Mouse (Mus musculus): ENCODE results near the gene Gm9887. TPM values are rescaled to one million over a fixed set of nuclear protein-coding genes. Genes with fewer than 3 reads are reported as not detected.
A peak's percentile ranks its signal among the peaks of the same experiment; 100 is the strongest.

Gene Gm9887
- not detected for total RNA-seq (2021)

DNA sequence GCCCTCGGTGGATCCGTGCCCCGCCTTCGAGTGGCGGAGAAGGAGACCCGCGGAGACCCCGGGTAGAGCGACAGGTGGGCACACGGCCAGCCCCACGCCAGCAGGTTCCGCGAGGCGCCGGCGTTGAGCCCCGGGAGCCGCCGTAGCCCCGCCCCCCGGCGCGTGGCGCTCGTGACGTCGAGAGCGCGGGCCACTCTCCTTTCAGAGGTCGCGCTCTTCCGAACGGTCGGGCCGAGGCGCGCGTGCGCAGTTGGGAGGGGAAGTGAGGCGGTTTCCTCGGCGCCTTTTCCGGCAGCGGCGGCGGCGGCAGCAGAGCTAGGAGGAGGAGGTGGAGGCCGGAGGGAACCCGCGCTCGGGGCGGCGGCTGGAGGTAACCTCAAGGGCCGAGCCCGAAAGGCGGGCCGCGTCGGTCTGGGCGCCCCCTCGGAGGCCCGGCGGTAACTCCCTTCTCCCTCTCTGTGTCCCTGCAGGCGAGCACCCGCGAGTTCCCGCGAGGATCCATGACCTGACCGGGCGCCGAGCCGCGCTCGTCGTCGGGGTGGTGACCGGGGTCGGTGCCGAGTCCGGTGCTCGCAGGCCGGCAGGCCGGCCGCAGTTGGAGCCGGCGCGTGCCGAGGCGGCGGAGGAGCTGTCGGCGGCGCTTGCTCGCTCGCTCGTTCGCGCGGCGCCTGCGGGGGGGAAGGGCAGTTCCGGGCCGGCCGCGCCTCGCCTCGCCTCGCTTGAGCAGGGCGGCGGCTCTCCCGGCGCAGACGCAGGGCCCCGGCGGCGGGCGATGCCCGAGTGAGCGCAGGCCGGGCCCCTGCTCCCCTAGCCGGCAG is at the start of gene Gm9887, which contains the start of gene Arf6:
Gene Gm9887 (minus strand): TSS at position 605 of the 818 bp plus-strand sequence.
Gene Arf6 (plus strand): TSS at position 297 of the 818 bp plus-strand sequence.
- intact Hi-C loops (cut with DNase I) = loop anchor here (1.0 to 5.0 kb wide), 5 partner anchors 51 to 309 kb away; partner anchors contain the start of gene Sos2
- peak; percentile 99 to 100 for DNase-seq

- intact Hi-C loops (cut with DNase I) = no loop called here
- no peak for DNase-seq
Measured at GRCm38 (mm10) chr12:69420716-69421115, 48.5 kb upstream of the Gm9887 start.

GRCm38 (mm10) chr12:69419606-69420005 is 47.3 kb upstream of the Gm9887 start:
- intact Hi-C loops (cut with DNase I) = no loop called here
- no peak for DNase-seq

DNA sequence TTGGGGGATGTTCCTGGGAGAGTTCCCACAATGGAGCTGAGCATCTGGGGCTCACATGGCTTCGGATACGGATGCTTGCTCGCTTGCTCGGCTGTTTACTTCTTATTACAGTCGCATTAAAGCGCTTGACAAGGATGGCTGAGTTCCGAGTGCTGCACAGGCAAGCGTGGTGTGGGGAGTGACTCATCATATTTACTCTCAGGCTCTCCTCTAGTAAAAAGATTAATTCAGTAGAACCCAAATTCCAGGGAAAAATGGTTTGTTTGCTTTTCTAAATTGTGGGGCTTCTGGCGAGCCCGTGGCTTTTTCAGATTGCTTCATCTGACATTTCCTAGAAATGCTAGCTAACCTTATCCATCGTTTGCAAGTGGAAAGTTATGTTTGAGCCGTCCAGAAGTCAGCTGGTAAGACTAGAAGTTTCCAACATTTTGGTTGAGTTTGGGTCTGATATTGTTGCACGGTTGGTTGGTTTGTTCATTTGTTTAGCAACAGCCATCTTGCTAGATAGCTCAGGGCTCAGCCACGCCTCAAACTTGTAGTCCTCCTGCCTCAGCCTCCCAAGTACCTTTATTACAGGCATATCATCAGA is 46.9 kb upstream of the Gm9887 start:
- DNase-seq = no peak
- intact Hi-C loops (cut with DNase I) = no loop called here

DNA sequence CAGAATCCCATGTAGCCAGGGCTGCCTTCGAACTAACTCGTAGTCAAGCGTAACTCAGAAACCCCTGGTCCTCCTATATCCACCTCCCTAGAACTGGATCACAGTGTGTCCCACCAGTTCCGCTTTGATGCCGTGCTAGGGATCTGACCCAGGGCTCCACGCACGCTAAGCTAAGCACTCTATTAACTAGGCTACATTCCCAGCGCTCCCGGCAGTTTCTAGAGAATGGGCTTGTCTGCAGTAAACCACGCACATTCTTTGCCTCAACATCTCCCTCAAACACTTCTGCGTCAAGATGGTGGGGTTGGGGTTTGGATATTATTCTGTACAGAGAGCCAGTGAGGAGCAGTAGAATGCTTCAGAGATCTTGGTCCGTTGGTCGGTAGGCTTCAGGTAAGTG is 46.3 kb upstream of the Gm9887 start:
- no peak for DNase-seq
- intact Hi-C loops (cut with DNase I) = no loop called here

- no peak for DNase-seq
- intact Hi-C loops (cut with DNase I) = no loop called here
Measured at GRCm38 (mm10) chr12:69417701-69418291, 45.5 kb upstream of the Gm9887 start.

DNA sequence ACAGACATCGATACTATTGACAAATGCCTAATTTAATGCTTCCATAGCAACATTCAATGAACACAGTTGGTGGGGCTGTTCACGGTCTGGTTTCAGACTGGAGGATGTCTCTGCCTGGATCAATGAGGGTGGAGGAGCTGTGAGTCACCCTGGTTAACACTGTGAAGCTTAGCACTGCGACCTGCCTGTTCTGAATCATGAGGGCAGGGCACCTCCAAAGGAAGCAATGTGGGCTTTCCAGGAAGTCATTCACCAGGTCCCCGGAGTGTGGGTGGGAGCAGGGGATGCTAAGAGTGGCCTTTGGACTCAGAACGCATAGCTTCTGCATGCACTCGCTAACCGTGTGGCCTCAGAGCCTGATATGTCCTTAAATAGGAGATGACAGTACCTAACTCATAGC is 44.5 kb upstream of the Gm9887 start:
- intact Hi-C loops (cut with DNase I) = no loop called here

DNA sequence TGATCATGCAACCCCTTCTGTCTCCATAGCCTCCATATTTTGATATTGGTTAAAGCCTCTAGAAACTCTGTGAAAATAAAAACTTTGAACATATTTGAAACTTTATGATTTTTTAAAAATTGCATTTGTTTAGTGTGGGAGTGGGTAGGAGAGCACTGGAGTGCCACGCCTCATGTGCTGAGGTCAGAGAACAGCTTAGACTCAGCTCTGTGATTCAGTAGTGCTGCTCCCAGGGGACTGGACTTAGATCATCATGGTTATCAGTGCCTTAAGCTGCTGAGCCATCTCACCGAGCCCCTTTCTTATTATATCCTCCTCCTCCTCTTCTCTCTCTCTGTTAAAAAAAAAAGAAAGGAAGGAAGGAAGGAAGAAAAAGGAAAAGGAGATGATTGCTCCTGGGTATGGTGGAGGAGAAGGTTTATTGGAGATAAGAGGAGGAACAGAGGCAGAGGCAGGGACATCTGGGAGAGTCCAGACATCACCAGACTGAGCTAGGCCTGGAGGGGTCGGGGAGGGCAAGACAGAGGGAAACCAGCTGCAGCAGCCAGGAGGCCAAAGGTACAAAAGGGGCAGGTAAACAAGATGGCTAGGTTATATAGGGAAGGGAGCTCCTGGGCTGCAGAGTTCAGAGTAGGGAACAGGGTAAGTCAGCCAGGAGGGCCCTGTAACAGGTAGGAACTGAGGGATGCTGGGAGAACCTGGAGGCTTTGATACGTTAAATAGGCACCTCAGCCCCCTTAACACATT is 42.7 kb upstream of the Gm9887 start:
- no peak for DNase-seq
- intact Hi-C loops (cut with DNase I) = no loop called here

More for the DNA sequence above, 44.5 kb upstream of the Gm9887 start:
- DNase-seq = no peak

- no peak for DNase-seq
Measured at GRCm38 (mm10) chr12:69413303-69413702, 41.0 kb upstream of the Gm9887 start.

GRCm38 (mm10) chr12:69411936-69412335 is 39.7 kb upstream of the Gm9887 start:
- intact Hi-C loops (cut with DNase I) = no loop called here

More at GRCm38 (mm10) chr12:69413303-69413702, 41.0 kb upstream of the Gm9887 start:
- intact Hi-C loops (cut with DNase I) = no loop called here

GRCm38 (mm10) chr12:69410767-69411166 is 38.5 kb upstream of the Gm9887 start:
- intact Hi-C loops (cut with DNase I) = no loop called here
- DNase-seq = no peak

More at GRCm38 (mm10) chr12:69411936-69412335, 39.7 kb upstream of the Gm9887 start:
- no peak for DNase-seq

GRCm38 (mm10) chr12:69402594-69403167 is 30.4 kb upstream of the Gm9887 start:
- intact Hi-C loops (cut with DNase I) = no loop called here
- no peak for DNase-seq

DNA sequence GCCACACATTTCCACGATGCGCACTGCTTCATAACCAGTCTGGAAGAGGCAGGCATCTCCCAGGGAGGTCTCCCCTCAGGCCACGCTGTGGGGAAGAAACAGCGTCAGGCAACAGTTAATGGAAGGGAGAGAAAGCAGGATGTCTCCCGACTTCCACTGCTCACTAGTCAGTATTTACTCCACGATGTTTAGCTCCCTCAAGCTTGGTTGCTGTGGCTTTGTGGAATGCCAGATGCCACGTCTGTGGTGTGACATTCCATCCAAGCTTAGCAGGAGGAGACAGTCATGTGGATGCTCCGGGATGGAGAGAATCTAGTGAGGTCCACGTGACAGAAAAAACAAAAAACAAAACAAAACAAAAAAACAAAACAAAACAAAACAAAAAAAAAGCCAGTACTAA is 29.8 kb upstream of the Gm9887 start:
- intact Hi-C loops (cut with DNase I) = no loop called here
- no peak for DNase-seq

- intact Hi-C loops (cut with DNase I) = no loop called here
- DNase-seq = no peak
Measured at GRCm38 (mm10) chr12:69400871-69401286, 28.6 kb upstream of the Gm9887 start.

GRCm38 (mm10) chr12:69400367-69400766 is 28.1 kb upstream of the Gm9887 start:
- DNase-seq = no peak
- intact Hi-C loops (cut with DNase I) = no loop called here

DNA sequence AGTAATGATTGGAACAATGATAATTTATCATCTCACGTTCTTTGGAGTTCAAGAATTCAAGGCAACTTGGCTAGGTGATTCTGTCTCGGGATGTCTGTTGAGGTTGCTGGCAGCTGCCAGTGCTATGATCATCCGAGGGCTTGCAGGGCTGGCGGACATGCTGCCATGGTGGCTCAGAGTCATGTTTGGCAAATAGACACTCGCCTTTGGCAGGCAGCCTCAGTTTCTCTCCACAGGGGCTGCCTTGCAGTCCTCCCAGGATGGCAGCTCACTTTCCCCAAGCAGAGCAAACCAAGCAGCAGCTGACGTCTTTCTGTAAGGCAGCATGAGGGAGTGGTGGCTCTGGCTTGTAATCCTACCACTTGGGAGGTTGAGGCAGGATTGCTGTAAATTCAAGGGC is 22.2 kb upstream of the Gm9887 start:
- DNase-seq = no peak
- intact Hi-C loops (cut with DNase I) = no loop called here

DNA sequence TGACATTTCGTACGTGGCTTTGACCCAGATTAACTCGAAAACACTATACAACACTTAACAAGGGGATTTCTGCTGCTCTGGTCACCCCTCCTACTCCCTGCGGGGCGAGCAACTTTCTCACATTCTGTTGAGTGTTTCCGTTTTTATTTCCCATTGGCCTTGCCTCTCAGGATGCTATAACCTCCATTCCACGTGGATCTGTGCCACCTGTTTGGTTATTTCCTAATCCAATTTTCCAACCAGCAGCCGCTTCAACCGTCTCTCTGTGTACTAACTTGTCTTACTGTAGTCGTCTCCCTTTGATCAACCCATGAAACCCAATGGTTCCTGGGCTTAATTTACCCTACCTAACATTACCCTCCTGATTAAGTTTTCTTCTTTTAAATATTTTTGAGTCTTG is 20.8 kb upstream of the Gm9887 start:
- intact Hi-C loops (cut with DNase I) = no loop called here

GRCm38 (mm10) chr12:69390000-69390698 is 17.9 kb upstream of the Gm9887 start:
- DNase-seq = no peak
- intact Hi-C loops (cut with DNase I) = no loop called here

More for the DNA sequence above, 20.8 kb upstream of the Gm9887 start:
- no peak for DNase-seq

DNA sequence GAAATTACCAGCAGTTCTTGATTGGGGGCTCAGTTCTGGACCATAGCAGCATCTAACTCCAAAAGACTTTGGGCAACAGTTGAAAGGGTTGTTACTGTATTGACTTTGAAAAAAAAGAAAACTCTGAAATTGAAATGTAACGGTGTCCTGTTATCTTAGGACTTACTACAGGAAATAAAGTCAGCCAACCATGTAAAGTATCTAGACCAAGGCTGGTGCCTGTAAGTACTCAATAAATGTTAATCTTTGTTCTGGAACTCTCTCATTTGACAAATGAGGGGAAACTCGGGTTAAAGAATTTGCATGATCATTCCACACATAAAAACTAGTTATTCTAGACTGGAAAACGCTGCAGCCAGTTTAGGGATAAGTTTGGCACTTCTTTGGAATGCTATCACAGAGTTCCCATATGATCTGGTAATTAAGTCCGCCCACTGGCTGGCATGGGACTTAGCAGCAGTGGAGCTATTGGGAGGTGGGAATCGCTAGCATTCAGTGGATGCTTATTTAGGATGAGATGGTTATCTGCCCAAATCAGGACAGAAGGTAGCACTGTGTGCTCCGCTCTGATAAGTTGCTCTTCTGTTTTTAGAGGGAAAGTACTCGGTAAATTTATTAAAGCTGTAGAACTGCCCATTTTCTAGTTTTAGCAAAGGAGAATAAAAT is 17.1 kb upstream of the Gm9887 start:
- no peak for DNase-seq
- intact Hi-C loops (cut with DNase I) = no loop called here
